Mouse (Mus musculus) spleen, postnatal 14 days (tissue): Measurements from ENCODE around the gene Olfr1326-ps1.

Experiments used
- DNase-seq, 2 experiments: peaks; one replicate each; pipeline ENCODE4 v3.0.0; 2021 to 2022; ENCODE audit warnings: low spot score in 2 of 2

The Olfr1326-ps1 gene

GRCm38 (mm10) chrX:74574788-74575187 lies at the start of gene Olfr1326-ps1:
TSS of gene Olfr1326-ps1 (minus strand) at chrX:74574888.
- no peak for DNase-seq

- no peak for DNase-seq
Measured at GRCm38 (mm10) chrX:74592379-74592778, 17.7 kb upstream of the Olfr1326-ps1 start, which contains the start of gene Olfr1325. TSS of gene Olfr1325 (plus strand) at chrX:74592679.
